Mouse (Mus musculus) T-helper 17 cell (primary cell): ENCODE data around the gene Nap1l4.
"Not testable (repeated sequence)": the region's sequence is repeated elsewhere in the genome, so short reads cannot be mapped to it uniquely, and the experiment has no call there.

Source experiments
- in situ Hi-C, 2 experiments: fragments of 300-600 bp; cut with MboI, MseI; formaldehyde crosslinking; loops; 1 replicate in 1 of 2; 2 replicates in 1 of 2; pipeline ENCODE4 v1.15.1; 2025; ENCODE audit warnings: high pct_unique_total_duplicates in 2 of 2

The Nap1l4 gene

GRCm38 (mm10) chr7:143548976-143549457 is at the start of gene Nap1l4:
Gene Nap1l4 (minus strand): TSS chr7:143549106.
- in situ Hi-C loops, result no loop called here

GRCm38 (mm10) chr7:143594865-143595264 is 46.0 kb upstream of the Nap1l4 start:
- in situ Hi-C loops, result loop anchor here in 1 of 2 experiments (5.0 kb wide), 1 partner anchor 97 kb away; no protein-coding TSS in a partner anchor

GRCm38 (mm10) chr7:143592255-143592654 is 43.3 kb upstream of the Nap1l4 start:
- in situ Hi-C loops, result no loop called here

GRCm38 (mm10) chr7:143588006-143588405 is 39.1 kb upstream of the Nap1l4 start:
- in situ Hi-C loops, result loop anchor here in 1 of 2 experiments (10.0 kb wide), 2 partner anchors 167 to 1447 kb away; partner anchors contain the start of gene Osbpl5

- in situ Hi-C loops, result loop anchor here in 1 of 2 experiments (10.0 kb wide), 2 partner anchors 167 to 1447 kb away; partner anchors contain the start of gene Osbpl5
These were observed 38.7 kb upstream of the Nap1l4 start for GRCm38 (mm10) chr7:143587586-143587985.

- in situ Hi-C loops, result loop anchor here (5.0 to 10.0 kb wide), 3 partner anchors 168 to 1451 kb away; partner anchors contain the start of gene Osbpl5 (in 1 of the 2)
These were observed 35.0 kb upstream of the Nap1l4 start for GRCm38 (mm10) chr7:143583956-143584355.

- in situ Hi-C loops, result loop anchor here (5.0 to 10.0 kb wide), 3 partner anchors 169 to 1452 kb away; partner anchors contain the start of gene Osbpl5 (in 1 of the 2)
These were observed 34.1 kb upstream of the Nap1l4 start for GRCm38 (mm10) chr7:143583025-143583424.

GRCm38 (mm10) chr7:143575751-143576150 is 26.8 kb upstream of the Nap1l4 start:
- in situ Hi-C loops, result no loop called here

GRCm38 (mm10) chr7:143565648-143566039 is 16.7 kb upstream of the Nap1l4 start:
- in situ Hi-C loops, result no loop called here

GRCm38 (mm10) chr7:143565015-143565647 is 16.2 kb upstream of the Nap1l4 start:
- in situ Hi-C loops, result no loop called here

- in situ Hi-C loops, result no loop called here
These were observed 14.9 kb upstream of the Nap1l4 start for GRCm38 (mm10) chr7:143563787-143564186.

GRCm38 (mm10) chr7:143557616-143558015 is 8.7 kb upstream of the Nap1l4 start:
- in situ Hi-C loops, result no loop called here

- in situ Hi-C loops, result no loop called here
These were observed 8.2 kb upstream of the Nap1l4 start for GRCm38 (mm10) chr7:143556964-143557610.

GRCm38 (mm10) chr7:143549588-143550220 is 798 bp upstream of the Nap1l4 start:
- in situ Hi-C loops, result no loop called here

GRCm38 (mm10) chr7:143548231-143548961 is 510 bp downstream of the Nap1l4 start:
- in situ Hi-C loops, result no loop called here

GRCm38 (mm10) chr7:143546554-143546953 is 2.4 kb downstream of the Nap1l4 start:
- in situ Hi-C loops, result no loop called here

- in situ Hi-C loops, result no loop called here
These were observed 4.5 kb downstream of the Nap1l4 start for GRCm38 (mm10) chr7:143544368-143544767.

- in situ Hi-C loops, result no loop called here
These were observed 10.2 kb downstream of the Nap1l4 start for GRCm38 (mm10) chr7:143538671-143539070.

GRCm38 (mm10) chr7:143538229-143538628 is 10.7 kb downstream of the Nap1l4 start:
- in situ Hi-C loops, result not testable (repeated sequence)

- in situ Hi-C loops, result no loop called here
These were observed 12.7 kb downstream of the Nap1l4 start for GRCm38 (mm10) chr7:143536251-143536650.

- in situ Hi-C loops, result no loop called here
These were observed 15.6 kb downstream of the Nap1l4 start for GRCm38 (mm10) chr7:143533284-143533683.
